In the genomic region with DNA sequence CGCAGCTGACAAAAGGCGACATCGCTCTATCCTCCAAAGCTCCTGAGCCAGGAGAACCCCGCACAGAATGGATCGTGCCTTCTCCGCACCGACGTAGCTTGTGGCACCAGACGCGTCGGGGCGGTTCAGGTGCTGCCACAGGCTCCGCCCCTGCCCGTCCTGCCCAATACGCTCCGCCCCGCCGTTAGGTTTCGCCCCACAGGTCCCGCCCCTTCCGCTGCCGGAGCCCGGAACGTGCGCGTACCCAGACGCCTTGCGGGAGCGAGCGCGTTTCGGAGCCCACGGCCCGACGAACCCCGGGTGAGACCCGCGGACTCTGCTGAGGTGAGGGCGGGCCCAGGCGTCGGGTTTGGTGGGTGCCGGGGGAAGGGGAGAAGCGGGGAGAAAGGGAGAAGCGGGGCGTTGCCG, we compare ENCODE assay signal across 8 mouse cellular contexts. TPM values are rescaled to one million over a fixed set of nuclear protein-coding genes. Genes with fewer than 3 reads are reported as not detected.
DNase-seq lines count a peak whose midpoint lies in the region; ATAC-seq lines count a peak whose summit lies in the region.

A gene (plus strand): TSS at position 246 of the 408 bp plus-strand sequence.

- H3K27ac ChIP-seq in hindbrain, embryonic 12.5 days, result peak within 1 kb of the TSS; percentile 46

- peaks cover 15% of the 10 kb centered on the region for H3K4me1 ChIP-seq in hindbrain, embryonic 12.5 days

- no peaks in the 10 kb centered on the region for H3K27me3 ChIP-seq in hindbrain, embryonic 12.5 days

- peak; percentile 93 for DNase-seq in NIH3T3 (ENCODE audit: low read depth)
- peak; percentile 98 to 99 for DNase-seq in cerebellum, postnatal 10 days
- DNase-seq in frontal cortex, postnatal 10 days (ENCODE audit: low spot score in 2 of 2), result peak; percentile 88 to 94
- peak; percentile 91 to 95 for DNase-seq in layer of hippocampus, postnatal 14 days (ENCODE audit: low spot score in 2 of 2)
- DNase-seq in lung, postnatal 14 days, result peak; percentile 97
- peak; percentile 81 for DNase-seq in retina, adult 2 months (ENCODE audit: low read depth, low spot score)
- DNase-seq in thymus, postnatal 36 days, result peak; percentile 97 to 98

- 1% methylated on average over 45 of the region's 46 CpGs for WGBS in hindbrain, embryonic 12.5 days

- peaks cover 8% of the 10 kb centered on the region for H3K36me3 ChIP-seq in hindbrain, embryonic 12.5 days

- H3K9me3 ChIP-seq in hindbrain, embryonic 12.5 days (replicated peaks), result no peaks in the 10 kb centered on the region

- peak within 1 kb of the TSS; percentile 69 for H3K4me2 ChIP-seq in hindbrain, embryonic 12.5 days (replicated peaks)

- peak; percentile 98 for ATAC-seq in hindbrain, embryonic 12.5 days (ENCODE audit: low FRiP score)

- H3K9ac ChIP-seq in hindbrain, embryonic 12.5 days, result peak within 1 kb of the TSS; percentile 73

- peak within 1 kb of the TSS; percentile 70 for H3K4me3 ChIP-seq in hindbrain, embryonic 12.5 days

RNA-seq across cellular contexts. Expression of the gene that starts here (rescaled TPM):
- 28.2 and 29.1 TPM in 2 replicates for polyA plus RNA-seq in hindbrain, embryonic 12.5 days (2016; fragmentation: Nextera tagmentation; extraction: Ambion mirVana)
- 10 to 100 TPM; 32.1 to 32.8 TPM for total RNA-seq in layer of hippocampus, postnatal 14 days (2021)

Comparison
In these comparisons a context has a peak if more than half of its experiments do, and no peak if none do; other contexts are left out.
1. Peak in every context shown above with its lines: DNase-seq, ATAC-seq, H3K4me3 ChIP-seq and H3K27ac ChIP-seq.